Mouse (Mus musculus) myocyte (in vitro differentiated cells): ENCODE measurements at regions not wholly inside any gene's neighbourhood (a gene's known extent, or its start where the extent isn't known, plus 50 kb on each side); places are given as distances from the start of the nearest gene placed in this dataset.

Experiments
- E2F4 ChIP-seq: IDR thresholded peaks from one replicate; pipeline ENCODE4 v1.6.1; 2011; ENCODE audit warnings: mild to moderate bottlenecking, control low read depth, moderate library complexity; ENCODE audit not compliant: insufficient read depth
- MAX ChIP-seq: IDR thresholded peaks from one replicate; pipeline ENCODE4 v1.6.1; 2011; ENCODE audit warnings: low read depth, mild to moderate bottlenecking, control low read depth
- MYOD1 ChIP-seq, 3 experiments: IDR thresholded peaks; one replicate each; pipeline ENCODE4 v1.6.1; 2011; ENCODE audit warnings: control low read depth in 2 of 3, low read depth in 2 of 3, mild to moderate bottlenecking in 2 of 3, moderate library complexity in 1 of 3; ENCODE audit not compliant: insufficient read length in 2 of 3, control insufficient read depth in 1 of 3
- MYOG ChIP-seq, 3 experiments: IDR thresholded peaks; one replicate each; pipeline ENCODE4 v1.6.1; 2011; ENCODE audit warnings: control low read depth in 2 of 3, low read depth in 2 of 3, mild to moderate bottlenecking in 2 of 3; ENCODE audit not compliant: insufficient read length in 2 of 3, control insufficient read depth in 1 of 3, insufficient read depth in 1 of 3
- POLR2A ChIP-seq: IDR thresholded peaks from one replicate; pipeline ENCODE4 v1.6.1; 2011; ENCODE audit warnings: low read depth, mild to moderate bottlenecking, control low read depth, moderate library complexity; ENCODE audit not compliant: insufficient read length
- POLR2AphosphoS2 ChIP-seq: IDR thresholded peaks from one replicate; pipeline ENCODE4 v1.6.1; 2011; ENCODE audit warnings: low read depth, control low read depth; ENCODE audit not compliant: insufficient read length
- REST ChIP-seq: IDR thresholded peaks from one replicate; pipeline ENCODE4 v1.6.1; 2011; ENCODE audit warnings: mild to moderate bottlenecking, control low read depth, moderate library complexity; ENCODE audit not compliant: insufficient read depth, insufficient read length
- TCF12 ChIP-seq: IDR thresholded peaks from one replicate; pipeline ENCODE4 v1.6.1; 2011; ENCODE audit warnings: mild to moderate bottlenecking, control low read depth; ENCODE audit not compliant: poor library complexity, insufficient read depth, severe bottlenecking
- USF1 ChIP-seq: IDR thresholded peaks from one replicate; pipeline ENCODE4 v1.6.1; 2011; ENCODE audit warnings: low read depth, mild to moderate bottlenecking, control low read depth, moderate library complexity

DNA sequence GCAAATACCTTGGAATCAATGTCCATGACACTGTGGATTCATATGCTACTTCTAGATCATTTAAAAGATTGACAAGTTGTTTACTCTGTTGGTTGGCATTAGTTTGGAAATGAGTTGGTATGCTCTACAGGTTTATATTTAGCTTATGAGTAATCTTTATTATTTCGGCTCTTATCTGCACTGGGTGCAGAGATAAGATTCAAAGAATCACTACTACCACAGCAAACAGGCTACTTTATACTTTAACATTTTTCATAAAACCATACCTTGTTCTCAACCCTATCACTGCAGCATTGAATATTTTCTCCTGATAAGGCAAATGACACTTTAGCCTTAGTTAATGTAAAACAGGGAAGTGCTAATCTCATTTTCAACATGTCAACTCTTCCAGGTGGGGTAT lies 153.7 kb upstream of the Tmem161b start:
- TF ChIP-seq POLR2A (no peak), TCF12 (no peak), E2F4 (no peak), MYOG (IDR thresholded peaks at IDR 0.05; ENCODE audit: control insufficient read depth in 1 of 3, insufficient read depth in 1 of 3, insufficient read length in 2 of 3, low read depth in 2 of 3) (no peak), MAX (no peak), REST (no peak), POLR2AphosphoS2 (no peak), USF1 (no peak), MYOD1 (IDR thresholded peaks at IDR 0.05; ENCODE audit: control insufficient read depth in 1 of 3, insufficient read length in 2 of 3, low read depth in 2 of 3) (no peak)
